9 mouse cellular contexts compared by ENCODE assay signal in the genomic region with DNA sequence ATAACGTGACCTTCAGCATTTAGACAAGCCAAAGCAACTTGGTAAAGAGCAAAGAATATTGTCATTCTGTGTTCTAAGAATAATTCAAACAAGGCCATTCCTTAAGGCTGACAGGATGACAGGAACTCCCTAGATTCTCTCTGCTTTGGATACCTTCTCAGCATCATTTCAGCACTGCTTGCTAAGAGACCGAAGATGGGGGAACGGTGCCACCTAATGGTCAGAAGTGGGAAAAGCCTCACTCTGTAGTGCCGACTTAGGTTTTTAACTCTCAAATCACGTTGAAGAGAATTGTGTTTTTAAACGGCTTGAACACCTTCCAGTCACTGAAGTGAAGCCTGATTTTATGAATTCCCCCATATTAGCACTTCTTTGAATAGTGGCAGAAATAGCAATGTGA.
DNase-seq lines count a peak whose midpoint lies in the region; ATAC-seq and TF ChIP-seq lines count a peak whose summit lies in the region.
"Had no signal": no experiment of that assay in that cellular context is flagged by ENCODE, and none has a peak within 500 bp of the region (broad histone marks: within the 10 kb centered on the region; RNA-seq: fewer than 3 reads in every experiment).

No protein-coding gene starts in this region.

- peak; percentile 69 for DNase-seq in urinary bladder, postnatal 14 days (ENCODE audit: low spot score)
- no peak for DNase-seq in urinary bladder, postnatal 10 days (ENCODE audit: low spot score)
- peak; percentile 91 for DNase-seq in cerebellum, postnatal 14 days
- peak; percentile 61 to 79 for DNase-seq in frontal cortex, postnatal 25 days (ENCODE audit: low spot score in 2 of 2)
- DNase-seq in kidney, adult 9 months, result peak; percentile 65
- peak; percentile 79 for DNase-seq in left cerebral cortex, postnatal 4 days
- DNase-seq in midbrain, postnatal 0 days (ENCODE audit: low spot score), result peak; percentile 92
- peak; percentile 21 for DNase-seq in testis, postnatal 14 days (ENCODE audit: low spot score)

- 0 out of 2 replicates have a peak overlapping the region, but pooled peaks have one; percentile 4 for H3K27ac ChIP-seq in midbrain, postnatal 0 days (ENCODE audit: low read depth, low read length)
- H3K27ac ChIP-seq: embryonic facial prominence, embryonic 15.5 days had no signal

- no peaks in the 10 kb centered on the region for H3K9me3 ChIP-seq in midbrain, postnatal 0 days (ENCODE audit: low read length)
- H3K9me3 ChIP-seq: embryonic facial prominence, embryonic 15.5 days had no signal

- H3K4me2 ChIP-seq in midbrain, postnatal 0 days (ENCODE audit: low read depth, low read length, poor library complexity, severe bottlenecking), result no peak overlapping the region
- H3K4me2 ChIP-seq: embryonic facial prominence, embryonic 15.5 days had no signal

- no peak overlapping the region for H3K9ac ChIP-seq in midbrain, postnatal 0 days (replicated peaks; ENCODE audit: low read length, poor library complexity, severe bottlenecking)
- H3K9ac ChIP-seq: embryonic facial prominence, embryonic 15.5 days had no signal

- H3K4me3 ChIP-seq in midbrain, postnatal 0 days (ENCODE audit: low read depth, low read length), result no peak overlapping the region
- H3K4me3 ChIP-seq: embryonic facial prominence, embryonic 15.5 days had no signal

- TF ChIP-seq CTCF in midbrain, postnatal 0 days (IDR thresholded peaks at IDR 0.05), result peak; percentile 98

- H3K4me1 ChIP-seq in midbrain, postnatal 0 days (ENCODE audit: insufficient read depth, low read length), result no peaks in the 10 kb centered on the region
- H3K4me1 ChIP-seq: embryonic facial prominence, embryonic 15.5 days had no signal

- peak; percentile 86; the same call in 1 of the 2 replicates for ATAC-seq in midbrain, postnatal 0 days (ENCODE audit: low FRiP score)

- WGBS in midbrain, postnatal 0 days, result 5% methylated on average over 6 of the region's 6 CpGs

- intact Hi-C loops in left cerebral cortex, postnatal 4 days (cut with DNase I), result loop anchor here (2.0 kb wide), 1 partner anchor 1022 kb away; no protein-coding TSS in a partner anchor

- no peaks in the 10 kb centered on the region for H3K36me3 ChIP-seq in midbrain, postnatal 0 days (ENCODE audit: insufficient read depth, low read length)
- H3K36me3 ChIP-seq: embryonic facial prominence, embryonic 15.5 days had no signal

- no peaks in the 10 kb centered on the region for H3K27me3 ChIP-seq in midbrain, postnatal 0 days (ENCODE audit: insufficient read depth, low read length)
